Comparison of ENCODE assay signal across 8 mouse cellular contexts in the genomic region with DNA sequence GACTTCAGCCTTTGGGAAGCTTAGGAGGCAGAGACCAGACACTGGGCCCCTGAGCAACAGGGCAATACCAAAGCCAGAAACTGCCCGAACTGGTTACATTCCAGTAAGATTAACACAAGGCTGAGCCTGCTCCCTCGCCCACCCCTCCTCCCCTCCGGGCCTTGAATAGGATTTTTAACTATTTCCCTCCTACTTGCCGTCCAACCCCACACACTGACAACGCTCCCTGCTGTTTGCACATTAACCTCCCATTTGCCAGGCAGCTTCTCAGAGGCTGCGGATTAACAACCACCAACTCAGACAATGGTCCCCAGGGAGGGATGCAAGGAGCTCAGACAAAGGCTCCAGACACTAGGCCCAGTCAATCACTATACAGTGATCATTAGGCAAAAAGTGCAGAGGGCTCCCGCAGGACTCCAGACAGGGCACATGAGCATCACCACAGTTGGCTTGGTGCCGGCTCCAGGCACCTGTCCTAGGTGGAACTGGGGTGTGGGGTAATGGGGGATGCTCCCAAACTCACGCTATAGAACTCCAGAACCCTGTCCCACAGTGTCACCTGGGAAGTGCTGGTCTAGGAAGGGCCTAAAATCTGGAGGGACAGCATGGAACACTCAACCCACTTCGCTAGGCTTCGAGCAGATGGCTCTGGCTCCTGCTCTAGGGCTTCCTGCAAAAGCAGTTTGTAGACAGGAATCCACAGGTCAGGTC.
DNase-seq lines count a peak whose midpoint lies in the region; ATAC-seq and TF ChIP-seq lines count a peak whose summit lies in the region.

No protein-coding gene starts in this region.

- peak overlapping the region; percentile 84 for H3K27ac ChIP-seq in hindbrain, embryonic 10.5 days
- peak overlapping the region; percentile 85 for H3K27ac ChIP-seq in lung, postnatal 0 days (ENCODE audit: low read length)
- H3K27ac ChIP-seq in stomach, postnatal 0 days (replicated peaks), result peak overlapping the region; percentile 81

- peak overlapping the region; percentile 45 for H3K4me2 ChIP-seq in lung, postnatal 0 days (replicated peaks; ENCODE audit: low read depth, low read length)
- peak overlapping the region; percentile 51 for H3K4me2 ChIP-seq in stomach, postnatal 0 days (replicated peaks; ENCODE audit: low read depth)

- H3K9me3 ChIP-seq in hindbrain, embryonic 10.5 days, result no peaks in the 10 kb centered on the region
- H3K9me3 ChIP-seq in lung, postnatal 0 days (ENCODE audit: low read length), result no peaks in the 10 kb centered on the region
- H3K9me3 ChIP-seq in stomach, postnatal 0 days (ENCODE audit: control insufficient read depth, low read length), result no peaks in the 10 kb centered on the region

- peak; percentile 81 for ATAC-seq in lung, postnatal 0 days
- ATAC-seq in stomach, postnatal 0 days (ENCODE audit: low FRiP score, low TSS enrichment), result peak; percentile 67
- ATAC-seq in megakaryocyte progenitor cell, adult 5-6 weeks (replicated peaks; ENCODE audit: poor library complexity), result no peak
- ATAC-seq in megakaryocyte, adult 5-6 weeks (ENCODE audit: poor library complexity, severe bottlenecking), result no peak

- no peak for TF ChIP-seq EP300 in lung, postnatal 0 days (IDR thresholded peaks at IDR 0.05)
- peak; percentile 26 for TF ChIP-seq EP300 in stomach, postnatal 0 days (optimal IDR thresholded peaks at IDR 0.05)

- no peak for TF ChIP-seq CTCF in lung, postnatal 0 days (IDR thresholded peaks at IDR 0.05)
- 0 out of 2 replicates have a peak, but pooled peaks have one; percentile 19 for TF ChIP-seq CTCF in stomach, postnatal 0 days (IDR thresholded peaks at IDR 0.05; ENCODE audit: low read depth)

- H3K4me1 ChIP-seq in hindbrain, embryonic 10.5 days (replicated peaks), result peaks cover 79% of the 10 kb centered on the region
- peaks cover 11% of the 10 kb centered on the region for H3K4me1 ChIP-seq in lung, postnatal 0 days (ENCODE audit: insufficient read depth, low read depth, low read length)
- peaks cover 14% of the 10 kb centered on the region for H3K4me1 ChIP-seq in stomach, postnatal 0 days (replicated peaks; ENCODE audit: control insufficient read depth, insufficient read depth)

- H3K27me3 ChIP-seq in hindbrain, embryonic 10.5 days (ENCODE audit: insufficient read depth, poor library complexity, severe bottlenecking), result peaks cover 36% of the 10 kb centered on the region
- no peaks in the 10 kb centered on the region for H3K27me3 ChIP-seq in lung, postnatal 0 days (replicated peaks; ENCODE audit: insufficient read depth, low read length)
- H3K27me3 ChIP-seq in stomach, postnatal 0 days (ENCODE audit: control insufficient read depth, insufficient read depth, low read length), result no peaks in the 10 kb centered on the region

- 6% methylated on average over 11 of the region's 11 CpGs for WGBS in hindbrain, embryonic 10.5 days
- 34% methylated on average over 11 of the region's 11 CpGs for WGBS in lung, postnatal 0 days
- 19% methylated on average over 11 of the region's 11 CpGs for WGBS in stomach, postnatal 0 days

- H3K36me3 ChIP-seq in hindbrain, embryonic 10.5 days, result 0 out of 2 replicates have a peak, but pooled peaks cover 2% of the 10 kb centered on the region
- no peaks in the 10 kb centered on the region for H3K36me3 ChIP-seq in lung, postnatal 0 days (ENCODE audit: insufficient read depth, low read length)
- no peaks in the 10 kb centered on the region for H3K36me3 ChIP-seq in stomach, postnatal 0 days (ENCODE audit: control insufficient read depth, insufficient read depth, low read length)

- H3K4me3 ChIP-seq in hindbrain, embryonic 10.5 days, result peak overlapping the region; percentile 39
- H3K4me3 ChIP-seq in lung, postnatal 0 days (ENCODE audit: low read depth, low read length), result no peak overlapping the region
- H3K4me3 ChIP-seq in stomach, postnatal 0 days (ENCODE audit: low read depth, low read length), result peak overlapping the region; percentile 23

- no peak overlapping the region for H3K9ac ChIP-seq in lung, postnatal 0 days (replicated peaks; ENCODE audit: low read depth)
- peak overlapping the region; percentile 45 for H3K9ac ChIP-seq in stomach, postnatal 0 days (ENCODE audit: low read length)

- DNase-seq in urinary bladder, postnatal 14 days (ENCODE audit: low spot score), result peak; percentile 82
- no peak for DNase-seq in urinary bladder, adult 2 months (ENCODE audit: low spot score)
- DNase-seq in hindbrain, embryonic 10.5 days (ENCODE audit: low spot score), result peak; percentile 80
- peak; percentile 85 for DNase-seq in lung, postnatal 0 days (ENCODE audit: low spot score)
- peak; percentile 73 for DNase-seq in stomach, postnatal 0 days (ENCODE audit: low spot score)
- DNase-seq in thymus, postnatal 0 days (ENCODE audit: low spot score), result no peak

Comparison
In these comparisons a context has a peak if more than half of its experiments do, and no peak if none do; other contexts are left out.
1. DNase-seq: peak in urinary bladder, postnatal 14 days (single experiment), hindbrain, embryonic 10.5 days (single experiment), lung, postnatal 0 days (single experiment) and stomach, postnatal 0 days (single experiment); none in urinary bladder, adult 2 months (single experiment) and thymus, postnatal 0 days (single experiment).
2. ATAC-seq: peak in lung, postnatal 0 days (single experiment) and stomach, postnatal 0 days (single experiment); none in megakaryocyte progenitor cell, adult 5-6 weeks (single experiment) and megakaryocyte, adult 5-6 weeks (single experiment).
3. Peak in every context shown above with its lines, with median percentiles within 50 percentile points of each other: H3K27ac ChIP-seq.